Mouse (Mus musculus) C2C12 (cell line): ENCODE measurements at regions not wholly inside any gene's neighbourhood (a gene's known extent, or its start where the extent isn't known, plus 50 kb on each side); places are given as distances from the start of the nearest gene placed in this dataset.

Experiments
- CEBPB ChIP-seq: IDR thresholded peaks from one replicate; pipeline ENCODE4 v1.6.1; 2011; ENCODE audit warnings: low read depth, mild to moderate bottlenecking, control low read depth, moderate library complexity
- CTCF ChIP-seq: IDR thresholded peaks from one replicate; pipeline ENCODE4 v1.5.1; 2011; ENCODE audit not compliant: control insufficient read depth, insufficient read depth, insufficient read length
- MAX ChIP-seq: IDR thresholded peaks from one replicate; pipeline ENCODE4 v1.6.1; 2011; ENCODE audit warnings: mild to moderate bottlenecking, control low read depth
- MYOD1 ChIP-seq: IDR thresholded peaks from one replicate; pipeline ENCODE4 v1.6.1; 2011; ENCODE audit warnings: low read depth; ENCODE audit not compliant: control insufficient read depth, insufficient read length
- USF1 ChIP-seq: IDR thresholded peaks from one replicate; pipeline ENCODE4 v1.6.1; 2011; ENCODE audit warnings: low read depth, mild to moderate bottlenecking, control low read depth, moderate library complexity

GRCm38 (mm10) chr10:66861421-66861820 is 234.5 kb upstream of the Jmjd1c start:
- no peak for TF ChIP-seq CTCF
- no peak for TF ChIP-seq USF1
- TF ChIP-seq MYOD1 = no peak
- TF ChIP-seq MAX = no peak
- TF ChIP-seq CEBPB = no peak
